Mouse (Mus musculus): ENCODE data around the gene Higd2a. TPM values are rescaled to one million over a fixed set of nuclear protein-coding genes. Genes with fewer than 3 reads are reported as not detected.

Gene Higd2a
- polyA plus RNA-seq, 1 experiment from 2014 or later: 229 TPM

Small RNAs within 50 kb of the gene (microRNA-seq; reads per million reads assigned to microRNA genes)
- gene Gm24195: not detected

Other genes starting within 250 kb of the Higd2a start
- 31.1 and 32.8 TPM in 2 replicates for gene Cplx2, start 218.9 kb upstream of the Higd2a start, polyA plus RNA-seq (2015; fragmentation: Nextera tagmentation; extraction: Ambion mirVana)
- 109 and 112 TPM in 2 replicates for gene Thoc3, start 121.4 kb upstream of the Higd2a start, polyA plus RNA-seq (2015; fragmentation: Nextera tagmentation; extraction: Ambion mirVana)
- 23.8 and 27.2 TPM in 2 replicates for gene Simc1, start 86.4 kb upstream of the Higd2a start, polyA plus RNA-seq (2015; fragmentation: Nextera tagmentation; extraction: Ambion mirVana)
- gene 4833439L19Rik, start 24.8 kb upstream of the Higd2a start, polyA plus RNA-seq (2015; fragmentation: Nextera tagmentation; extraction: Ambion mirVana): 271 and 282 TPM in 2 replicates
- gene Arl10, start 15.2 kb upstream of the Higd2a start, polyA plus RNA-seq (2015; fragmentation: Nextera tagmentation; extraction: Ambion mirVana): 116 and 121 TPM in 2 replicates
- 56.9 and 59.3 TPM in 2 replicates for gene Nop16, start 117 bp upstream of the Higd2a start, polyA plus RNA-seq (2015; fragmentation: Nextera tagmentation; extraction: Ambion mirVana)
- gene Cltb, start 21.1 kb downstream of the Higd2a start, polyA plus RNA-seq (2015; fragmentation: Nextera tagmentation; extraction: Ambion mirVana): 200 and 201 TPM in 2 replicates
- 64.6 and 70.2 TPM in 2 replicates for gene Faf2, start 31.6 kb downstream of the Higd2a start, polyA plus RNA-seq (2015; fragmentation: Nextera tagmentation; extraction: Ambion mirVana)
- gene Rnf44, start 103.7 kb downstream of the Higd2a start, polyA plus RNA-seq (2015; fragmentation: Nextera tagmentation; extraction: Ambion mirVana): 92.2 and 97.3 TPM in 2 replicates
- 0.15 and 0.30 TPM in 2 replicates for gene Cdhr2, start 111.3 kb downstream of the Higd2a start, polyA plus RNA-seq (2015; fragmentation: Nextera tagmentation; extraction: Ambion mirVana)
- 26.0 and 32.7 TPM in 2 replicates for gene Gprin1, start 159.7 kb downstream of the Higd2a start, polyA plus RNA-seq (2015; fragmentation: Nextera tagmentation; extraction: Ambion mirVana)
- gene Sncb, start 176.4 kb downstream of the Higd2a start, polyA plus RNA-seq (2015; fragmentation: Nextera tagmentation; extraction: Ambion mirVana): 56.0 and 56.4 TPM in 2 replicates
- not detected in 2 replicates for gene Eif4e1b, start 193.8 kb downstream of the Higd2a start, polyA plus RNA-seq (2015; fragmentation: Nextera tagmentation; extraction: Ambion mirVana)
- gene Tspan17, start 199.2 kb downstream of the Higd2a start, polyA plus RNA-seq (2015; fragmentation: Nextera tagmentation; extraction: Ambion mirVana): 49.3 and 54.0 TPM in 2 replicates